8 mouse cellular contexts compared by ENCODE assay signal in genomic region chr19:22552179-22552578, GRCm38 (mm10).
DNase-seq lines count a peak whose midpoint lies in the region; TF ChIP-seq lines count a peak whose summit lies in the region.

No protein-coding gene starts in this region.

- H3K4me1 ChIP-seq in heart, adult 2 months (ENCODE audit: control insufficient read depth, insufficient read depth, low read length) = no peaks in the 10 kb centered on the region

- no peaks in the 10 kb centered on the region for H3K27me3 ChIP-seq in heart, adult 2 months (ENCODE audit: control insufficient read depth, insufficient read depth, low read length)

- H3K4me3 ChIP-seq in heart, adult 2 months = no peak overlapping the region

- 26% methylated on average over 5 of the region's 5 CpGs for WGBS in heart, adult 2 months

- H3K36me3 ChIP-seq in heart, adult 2 months (ENCODE audit: control insufficient read depth, insufficient read depth, low read length) = no peaks in the 10 kb centered on the region

- no peak overlapping the region for H3K27ac ChIP-seq in heart, adult 2 months

- H3K9ac ChIP-seq in heart, adult 2 months (ENCODE audit: low read depth, low read length) = no peak overlapping the region

- no peaks in the 10 kb centered on the region for H3K79me2 ChIP-seq in heart, adult 2 months (replicated peaks; ENCODE audit: control insufficient read depth, insufficient read depth, low read length)

- intact Hi-C loops in heart, adult 2 months (cut with DNase I) = loop anchor here (1.0 to 2.0 kb wide), 3 partner anchors 78 to 333 kb away; no protein-coding TSS in a partner anchor
- intact Hi-C loops in heart, postnatal 10 days (cut with DNase I) = loop anchor here (1.0 to 2.0 kb wide), 3 partner anchors 79 to 331 kb away; no protein-coding TSS in a partner anchor

- TF ChIP-seq POLR2A in heart, adult 2 months (IDR thresholded peaks at IDR 0.05; ENCODE audit: insufficient read depth, low read depth, low read length) = no peak

- peak; percentile 75 for TF ChIP-seq CTCF in heart, adult 2 months (IDR thresholded peaks at IDR 0.05)

- no peak for TF ChIP-seq EP300 in heart, adult 2 months (IDR thresholded peaks at IDR 0.05; ENCODE audit: insufficient read depth, low read depth, low read length)

- DNase-seq in heart, adult 2 months = peak; percentile 27 to 49
- no peak for DNase-seq in heart, adult 11 months
- DNase-seq in adrenal gland, postnatal 25 days = peak; percentile 61
- DNase-seq in embryo, embryonic 11 days = peak; percentile 68
- peak; percentile 62 to 67 for DNase-seq in heart, postnatal 10 days
- DNase-seq in layer of hippocampus, postnatal 10 days (ENCODE audit: low spot score in 2 of 2) = peak; percentile 41 to 65
- DNase-seq in lung, postnatal 4 days = peak; percentile 26 to 51
- peak; percentile 49 for DNase-seq in right cerebral cortex, postnatal 25 days
